Mouse (Mus musculus): ENCODE results near the gene Map1b. TPM values are rescaled to one million over a fixed set of nuclear protein-coding genes. Genes with fewer than 3 reads are reported as not detected.

Map1b gene
- total RNA-seq, 2 experiments from 2014 or later = 679 to 694 TPM

- intact Hi-C loops (cut with DNase I) = no loop called here
- no peak for DNase-seq (ENCODE audit: low spot score in 2 of 2)
Measured at GRCm38 (mm10) chr13:99433068-99434008, 83.0 kb downstream of the Map1b start.

DNA sequence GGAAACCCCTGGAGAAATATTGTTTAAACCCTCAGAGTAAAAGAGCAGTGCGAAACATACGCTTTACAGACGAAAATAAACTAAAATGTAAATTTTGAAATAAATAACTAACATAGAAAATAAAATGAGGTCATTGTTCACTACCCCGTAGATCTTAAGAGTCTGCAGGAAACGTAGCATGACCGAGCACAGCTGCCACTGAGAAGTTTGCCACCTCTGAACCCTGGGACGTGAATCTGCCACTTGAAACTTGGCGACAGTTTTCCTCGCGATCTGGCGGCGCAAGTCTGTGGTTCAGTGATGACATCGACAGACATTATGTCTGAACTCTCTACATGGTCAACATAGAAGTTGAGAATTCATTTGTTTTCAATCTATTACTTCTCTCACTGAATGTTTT is 92.8 kb downstream of the Map1b start:
- intact Hi-C loops (cut with DNase I) = no loop called here
- no peak for DNase-seq (ENCODE audit: low spot score in 2 of 2)

DNA sequence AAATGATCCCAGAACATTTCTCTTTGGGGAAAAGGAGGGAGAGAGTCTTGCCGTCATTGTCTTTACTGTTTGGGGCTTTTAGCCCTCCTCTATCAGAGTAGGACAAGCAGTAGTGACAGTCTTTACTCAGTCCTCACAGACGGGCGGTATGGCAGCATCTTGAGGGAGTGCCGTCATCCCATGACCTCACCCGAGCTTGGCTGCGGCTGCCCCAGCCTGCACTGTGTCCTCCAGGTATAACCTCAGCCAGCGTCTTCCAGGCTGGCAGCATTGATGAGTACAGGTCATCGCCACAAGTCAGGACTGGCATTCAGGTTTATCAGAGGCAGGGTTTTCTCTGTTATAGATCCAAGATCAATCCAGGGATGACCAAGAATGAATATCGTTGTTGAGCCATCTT is 99.7 kb downstream of the Map1b start:
- intact Hi-C loops (cut with DNase I) = no loop called here

DNA sequence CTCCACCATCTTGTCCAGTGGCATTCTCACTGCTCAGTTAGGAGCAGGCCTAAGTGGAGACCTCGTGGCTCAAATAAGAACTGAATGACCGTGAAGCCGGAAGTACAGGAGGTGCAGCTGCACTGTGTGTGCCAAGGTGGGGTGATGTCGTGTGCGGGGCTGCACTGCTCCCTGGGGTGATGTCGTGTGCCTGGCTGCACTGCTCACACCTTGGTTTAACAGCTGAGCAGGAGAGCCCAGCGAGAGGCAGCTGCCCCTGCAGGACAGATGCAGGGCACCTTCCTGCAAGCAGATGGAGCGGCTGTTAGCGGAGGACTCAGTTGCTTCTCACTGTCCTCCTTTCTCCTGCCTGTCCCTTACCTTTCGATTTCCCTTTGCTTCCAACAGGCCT is 102.0 kb downstream of the Map1b start:
- intact Hi-C loops (cut with DNase I) = no loop called here
- no peak for DNase-seq (ENCODE audit: low spot score in 2 of 2)

More for the DNA sequence above, 99.7 kb downstream of the Map1b start:
- DNase-seq (ENCODE audit: low spot score in 2 of 2) = no peak

DNA sequence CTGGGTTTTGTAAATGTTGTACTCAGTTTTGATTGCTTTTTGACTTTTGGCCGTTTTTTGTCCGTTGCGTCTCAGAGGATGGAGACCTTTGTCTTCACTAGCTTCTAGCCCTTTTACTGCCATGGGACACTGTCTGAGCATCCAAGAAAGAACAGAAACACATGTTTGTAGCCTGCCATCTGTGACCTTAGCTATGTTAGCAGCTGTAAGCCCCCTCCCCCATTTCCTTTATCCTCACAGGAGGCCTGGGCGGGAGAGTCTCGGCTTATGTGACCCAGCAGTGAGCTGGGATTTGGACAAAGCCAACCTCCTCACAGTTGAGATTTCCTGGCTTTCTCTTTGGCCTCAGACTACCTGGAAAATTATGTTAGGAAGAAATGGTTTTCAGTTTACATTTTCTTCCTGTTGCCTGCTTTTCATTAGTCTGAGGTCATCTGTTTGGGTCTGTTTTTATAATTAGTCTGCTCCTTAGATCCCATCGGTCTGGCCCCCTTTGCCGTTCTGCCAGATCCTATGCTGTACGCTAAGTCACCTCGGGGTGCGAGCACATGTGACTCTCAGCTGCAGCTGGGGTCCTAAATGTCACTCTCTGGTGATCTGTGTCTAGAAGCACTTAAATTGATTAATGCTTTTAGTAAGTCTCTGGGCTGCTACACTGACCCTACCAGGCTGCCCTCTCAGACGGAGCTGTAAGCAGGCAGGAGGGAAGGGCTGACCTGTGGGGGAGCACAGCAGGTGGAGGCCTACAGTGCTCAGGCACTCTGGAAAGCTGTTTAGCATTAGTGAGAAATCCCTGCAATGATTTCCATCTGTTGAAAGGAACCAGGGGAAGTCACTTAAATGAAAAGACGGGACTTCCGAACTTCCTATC is 102.6 kb downstream of the Map1b start:
- intact Hi-C loops (cut with DNase I) = no loop called here
- DNase-seq (ENCODE audit: low spot score in 2 of 2) = no peak

DNA sequence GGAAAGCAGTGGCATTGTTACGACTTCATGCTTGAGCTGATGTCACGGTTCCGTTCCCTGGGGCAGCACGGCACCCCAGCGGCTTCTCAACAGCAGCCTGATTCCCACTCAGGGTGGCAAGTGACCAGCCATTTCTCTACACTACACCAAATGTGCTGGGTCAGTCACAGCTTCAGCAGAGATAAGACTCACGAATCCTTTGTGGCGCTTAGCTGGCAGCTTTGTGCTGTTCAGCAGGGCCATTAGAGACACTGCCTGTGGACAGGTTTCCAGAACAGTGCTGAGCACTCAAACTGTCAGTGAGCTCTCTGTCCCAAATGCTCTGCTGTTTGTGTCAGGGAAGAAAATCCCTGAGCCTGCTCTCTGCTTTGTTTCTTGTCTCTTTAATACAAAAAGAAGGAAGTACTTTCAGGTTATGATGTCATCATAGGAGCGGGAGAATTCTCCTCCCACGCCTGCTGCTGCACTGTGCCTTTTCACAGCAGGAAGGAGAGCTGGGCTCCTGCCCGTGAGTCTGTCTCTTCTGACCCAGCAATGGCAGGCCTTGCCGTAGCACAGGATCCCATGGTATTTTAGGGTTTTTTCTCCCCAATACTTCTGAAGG is 103.8 kb downstream of the Map1b start:
- intact Hi-C loops (cut with DNase I) = no loop called here
- DNase-seq (ENCODE audit: low spot score in 2 of 2) = no peak

DNA sequence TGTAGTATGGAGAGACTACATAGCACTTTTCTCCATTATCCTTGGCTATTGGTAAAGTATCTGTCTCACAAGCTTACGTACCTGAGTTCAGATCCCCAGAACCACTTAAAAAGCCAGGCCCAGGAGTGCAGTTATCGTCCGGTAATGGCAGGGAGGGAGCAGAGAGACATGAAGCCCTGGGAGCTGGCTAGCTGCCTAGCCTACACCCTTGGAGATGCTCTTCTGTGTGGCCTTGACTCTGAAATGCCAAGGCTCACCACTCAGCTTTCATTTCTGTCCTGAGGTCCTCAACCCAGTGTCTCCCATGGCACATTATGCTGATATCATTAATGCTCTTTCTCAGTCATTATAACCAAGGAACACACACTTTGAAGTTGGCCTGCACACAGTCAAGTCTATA is 104.6 kb downstream of the Map1b start:
- DNase-seq (ENCODE audit: low spot score in 2 of 2) = no peak
- intact Hi-C loops (cut with DNase I) = no loop called here

DNA sequence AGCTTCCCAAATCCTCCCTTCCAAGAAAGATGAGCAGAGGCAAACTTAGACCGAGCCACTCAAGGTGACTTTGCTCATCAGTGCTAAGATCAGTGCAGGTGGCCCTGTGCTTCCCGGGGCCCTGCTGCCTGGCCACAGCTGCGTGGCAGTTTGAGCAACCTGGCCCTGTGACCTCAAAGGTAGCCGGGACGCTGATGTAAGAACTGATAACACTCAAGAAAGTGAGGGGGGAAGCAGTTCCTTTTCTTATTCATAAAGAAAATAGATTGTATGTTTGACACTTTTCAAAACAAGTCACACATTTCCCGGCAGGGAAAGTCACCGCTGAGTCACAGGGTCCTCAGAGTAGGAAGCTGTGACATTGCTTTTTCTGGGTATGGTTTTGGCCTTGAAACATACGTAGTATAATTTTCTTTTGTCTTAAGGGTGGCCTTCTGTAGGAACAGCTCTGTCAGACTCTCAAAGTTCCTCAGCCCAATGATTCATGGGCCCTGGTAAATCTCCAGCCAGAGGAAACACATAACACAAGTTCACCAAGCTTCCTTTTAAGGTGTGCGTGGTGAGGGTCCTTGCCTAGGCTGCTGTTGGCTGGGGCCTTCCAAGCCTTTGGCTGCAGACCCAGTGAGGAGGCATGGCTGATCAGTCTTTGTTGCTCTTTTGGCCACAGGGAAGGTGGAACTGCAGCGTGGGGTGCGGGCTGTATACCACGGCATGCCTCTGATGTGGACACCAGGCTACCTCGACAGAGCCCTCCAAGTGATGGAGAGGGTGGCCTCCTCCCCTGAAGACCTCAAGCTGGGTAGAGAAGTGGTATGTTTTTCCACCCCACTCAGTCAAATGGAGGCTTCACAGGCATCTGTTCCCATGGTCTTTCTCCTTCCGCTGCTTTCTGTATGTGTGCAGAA is 105.5 kb downstream of the Map1b start:
- intact Hi-C loops (cut with DNase I) = no loop called here

DNA sequence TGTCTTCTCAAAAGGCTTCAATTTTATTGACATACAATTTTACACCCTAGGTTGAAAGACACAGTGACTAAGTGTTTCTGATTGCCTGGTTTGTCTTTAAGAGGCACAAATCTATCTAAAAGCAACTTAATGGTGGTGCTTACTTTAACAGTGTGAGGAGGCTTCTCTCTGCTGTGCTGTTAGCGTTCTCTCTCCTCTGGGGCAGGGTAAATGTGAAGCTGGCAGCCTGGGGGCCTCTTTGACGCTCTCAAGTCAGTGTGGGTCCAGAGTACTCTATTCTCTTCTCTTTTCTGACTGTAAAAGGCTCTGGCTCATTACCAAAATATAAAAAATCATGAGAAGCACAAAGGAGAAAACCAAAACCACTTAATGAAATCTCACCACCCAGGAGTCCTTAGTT is 107.1 kb downstream of the Map1b start:
- intact Hi-C loops (cut with DNase I) = no loop called here
- DNase-seq (ENCODE audit: low spot score in 2 of 2) = no peak

More for the DNA sequence above, 105.5 kb downstream of the Map1b start:
- DNase-seq (ENCODE audit: low spot score in 2 of 2) = no peak

- intact Hi-C loops (cut with DNase I) = no loop called here
- no peak for DNase-seq (ENCODE audit: low spot score in 2 of 2)
Measured at GRCm38 (mm10) chr13:99399373-99399772, 117.0 kb downstream of the Map1b start.

DNA sequence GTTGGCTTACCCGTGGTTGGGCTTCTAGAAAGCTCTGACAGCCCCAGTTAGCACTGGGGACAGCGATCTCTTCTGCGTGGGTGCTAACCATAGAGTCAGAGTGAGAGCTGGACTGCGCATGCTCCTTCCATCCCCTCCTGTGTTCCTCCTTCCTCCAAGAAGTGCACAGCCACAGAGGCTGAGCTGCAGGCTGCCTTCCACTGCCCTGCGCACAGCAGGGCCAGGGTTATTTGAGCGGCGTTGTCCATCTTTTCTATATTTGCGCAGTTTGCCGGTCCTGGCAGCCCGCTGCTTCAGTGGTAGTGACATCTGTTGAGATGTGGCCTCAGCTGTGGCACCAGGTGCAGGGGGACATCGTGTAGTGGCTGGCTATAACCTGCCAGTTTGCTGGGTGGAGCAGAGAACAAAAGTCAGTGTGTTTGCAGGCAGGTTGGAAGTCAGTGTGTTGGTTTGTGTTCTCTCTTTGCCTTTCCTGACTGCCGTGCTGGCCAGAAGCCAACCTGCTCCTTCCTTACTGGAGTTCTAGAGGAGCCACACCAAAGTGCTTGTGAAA is 118.1 kb downstream of the Map1b start:
- no peak for DNase-seq (ENCODE audit: low spot score in 2 of 2)
- intact Hi-C loops (cut with DNase I) = no loop called here

- intact Hi-C loops (cut with DNase I) = no loop called here
- DNase-seq (ENCODE audit: low spot score in 2 of 2) = no peak
Measured at GRCm38 (mm10) chr13:99397228-99397627, 119.1 kb downstream of the Map1b start.

DNA sequence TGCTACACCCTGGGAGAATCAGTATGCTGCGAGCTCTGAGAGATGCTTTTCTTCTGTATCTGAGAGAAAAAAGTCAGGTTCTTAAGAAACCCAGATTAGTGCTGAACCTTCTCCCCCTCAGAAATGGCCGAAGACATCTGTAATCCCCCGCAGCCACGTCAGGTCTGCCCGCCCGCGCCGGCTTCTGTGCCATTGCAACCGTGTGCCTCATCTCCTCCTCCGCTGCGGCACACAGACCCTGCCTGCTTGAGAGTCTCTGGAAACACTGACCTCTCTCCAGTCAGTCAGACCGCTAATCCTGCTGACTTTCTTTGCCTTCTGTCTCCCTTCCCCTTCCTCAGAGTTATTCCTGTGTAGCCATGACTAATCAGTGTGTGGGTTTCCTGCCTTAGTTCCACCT is 120.8 kb downstream of the Map1b start:
- intact Hi-C loops (cut with DNase I) = no loop called here
- no peak for DNase-seq (ENCODE audit: low spot score in 2 of 2)

DNA sequence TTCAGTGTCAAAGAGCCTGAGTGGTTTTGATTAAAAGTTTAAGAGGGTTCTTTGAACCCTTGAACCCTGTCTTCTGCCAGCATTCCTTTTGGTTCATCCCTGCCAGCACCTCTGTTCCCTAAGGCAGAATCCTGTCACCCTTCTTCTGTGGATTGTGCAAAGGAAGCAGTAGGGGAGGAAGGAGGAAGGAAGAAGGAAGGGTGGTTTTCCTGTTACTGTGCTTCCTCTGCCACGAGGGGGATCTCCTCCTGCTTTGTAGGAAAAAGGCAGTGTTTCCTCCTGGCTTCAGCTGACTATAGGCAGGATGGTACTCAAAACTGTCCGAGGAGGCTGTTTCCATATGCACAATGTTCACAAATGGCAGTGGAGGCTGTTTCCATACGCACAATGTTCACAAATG is 121.6 kb downstream of the Map1b start:
- intact Hi-C loops (cut with DNase I) = no loop called here

DNA sequence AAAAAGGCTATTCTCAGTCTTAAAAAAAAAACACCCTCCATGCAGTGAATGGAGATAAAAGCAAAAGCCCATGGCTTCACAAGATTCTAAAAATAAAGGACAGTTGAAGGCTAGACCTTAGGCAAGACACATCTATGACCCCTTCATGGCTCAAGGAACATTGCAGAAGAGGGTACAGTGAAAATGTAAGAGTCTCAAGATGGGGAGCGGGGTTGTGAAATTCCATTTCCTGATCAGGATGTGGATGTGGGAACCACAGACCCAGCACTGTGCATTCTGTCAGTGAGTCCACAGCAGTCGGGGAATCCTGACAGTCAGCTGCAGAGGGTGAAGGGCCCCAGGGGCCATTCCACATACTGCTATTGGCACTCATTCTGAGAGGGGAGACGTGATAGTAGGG is 123.2 kb downstream of the Map1b start:
- intact Hi-C loops (cut with DNase I) = no loop called here
- DNase-seq (ENCODE audit: low spot score in 2 of 2) = no peak

More for the DNA sequence above, 121.6 kb downstream of the Map1b start:
- DNase-seq (ENCODE audit: low spot score in 2 of 2) = no peak

- intact Hi-C loops (cut with DNase I) = no loop called here
- DNase-seq (ENCODE audit: low spot score in 2 of 2) = peak; percentile 39 to 41
Measured at GRCm38 (mm10) chr13:99391417-99391816, 124.9 kb downstream of the Map1b start.

GRCm38 (mm10) chr13:99387901-99388811 is 128.2 kb downstream of the Map1b start:
- DNase-seq (ENCODE audit: low spot score in 2 of 2) = no peak
- intact Hi-C loops (cut with DNase I) = no loop called here

DNA sequence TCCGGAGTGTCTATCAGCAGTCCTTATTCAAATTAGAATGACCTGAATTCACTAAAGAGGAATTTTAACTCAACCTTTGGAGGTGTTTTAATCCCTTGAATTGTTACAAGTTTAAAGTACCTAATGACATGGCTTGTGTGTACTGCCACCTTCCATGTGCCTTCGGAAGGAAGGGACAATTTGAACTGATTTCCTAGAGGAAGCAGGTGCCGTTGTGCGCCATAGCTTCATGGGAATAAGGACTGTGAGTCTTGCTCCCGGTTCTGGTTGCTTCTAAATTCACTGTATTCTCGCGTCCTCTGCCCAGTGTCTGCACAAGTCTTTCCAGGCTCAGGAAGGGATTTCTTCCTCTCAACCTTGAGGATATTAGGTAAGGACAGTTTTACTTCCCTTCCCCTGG is 130.0 kb downstream of the Map1b start:
- no peak for DNase-seq (ENCODE audit: low spot score in 2 of 2)
- intact Hi-C loops (cut with DNase I) = no loop called here

Measured in left cerebral cortex, postnatal 14 days (tissue).